Mouse (Mus musculus) left cerebral cortex, adult 9 months (tissue): Measurements from ENCODE around the gene Cst8.
"Not testable (repeated sequence)": the region's sequence is repeated elsewhere in the genome, so short reads cannot be mapped to it uniquely, and the experiment has no call there.

Experiments
- DNase-seq, 2 experiments: peaks; one replicate each; pipeline ENCODE4 v3.0.0; 2022; ENCODE audit warnings: low spot score in 2 of 2

Cst8 gene

DNA sequence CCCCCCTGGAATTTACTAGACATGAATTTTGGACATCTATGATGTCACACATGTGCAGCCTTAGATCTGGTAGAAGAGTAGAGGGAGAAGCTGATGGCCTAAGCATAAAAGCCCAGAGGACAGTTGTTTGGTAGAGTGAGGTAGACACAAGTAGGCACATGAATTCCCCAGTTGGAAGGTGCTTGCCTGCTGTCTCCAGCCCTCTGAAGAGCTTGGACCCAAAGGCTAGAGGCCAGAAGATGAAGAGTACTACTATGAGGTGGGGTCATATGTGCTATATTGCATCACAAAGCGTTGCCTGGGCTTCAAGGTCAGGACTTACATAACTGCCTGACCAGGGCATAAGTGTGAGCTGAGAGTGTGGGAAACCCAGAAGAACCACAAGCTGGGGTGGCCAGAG, at the start of gene Cst8:
TSS of gene Cst8 (plus strand) at position 301 of the 400 bp plus-strand sequence.
- no peak for DNase-seq

DNA sequence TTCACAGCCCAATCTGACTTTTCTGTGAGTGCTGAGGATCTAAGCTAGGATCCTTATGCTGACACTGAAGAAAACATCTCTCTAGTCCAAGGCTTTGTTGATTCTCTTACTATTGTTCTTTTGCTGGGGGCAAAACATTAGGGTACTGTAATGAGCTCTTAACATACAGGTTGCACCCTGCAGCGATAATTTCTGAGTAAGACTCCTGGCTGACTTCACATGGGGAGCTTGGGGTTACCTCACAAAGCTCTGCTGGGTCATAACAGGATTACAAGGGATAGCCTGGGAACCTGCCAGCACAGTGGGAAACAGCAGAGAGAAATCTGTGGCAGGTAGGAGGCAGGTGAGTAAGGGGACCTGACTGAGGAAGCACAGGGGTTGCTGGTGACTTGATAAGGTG, 48.5 kb upstream of the Cst8 start, which contains the start of gene Cstl1:
TSS of gene Cstl1 (plus strand) at position 301 of the 400 bp plus-strand sequence.
- DNase-seq: no peak

DNA sequence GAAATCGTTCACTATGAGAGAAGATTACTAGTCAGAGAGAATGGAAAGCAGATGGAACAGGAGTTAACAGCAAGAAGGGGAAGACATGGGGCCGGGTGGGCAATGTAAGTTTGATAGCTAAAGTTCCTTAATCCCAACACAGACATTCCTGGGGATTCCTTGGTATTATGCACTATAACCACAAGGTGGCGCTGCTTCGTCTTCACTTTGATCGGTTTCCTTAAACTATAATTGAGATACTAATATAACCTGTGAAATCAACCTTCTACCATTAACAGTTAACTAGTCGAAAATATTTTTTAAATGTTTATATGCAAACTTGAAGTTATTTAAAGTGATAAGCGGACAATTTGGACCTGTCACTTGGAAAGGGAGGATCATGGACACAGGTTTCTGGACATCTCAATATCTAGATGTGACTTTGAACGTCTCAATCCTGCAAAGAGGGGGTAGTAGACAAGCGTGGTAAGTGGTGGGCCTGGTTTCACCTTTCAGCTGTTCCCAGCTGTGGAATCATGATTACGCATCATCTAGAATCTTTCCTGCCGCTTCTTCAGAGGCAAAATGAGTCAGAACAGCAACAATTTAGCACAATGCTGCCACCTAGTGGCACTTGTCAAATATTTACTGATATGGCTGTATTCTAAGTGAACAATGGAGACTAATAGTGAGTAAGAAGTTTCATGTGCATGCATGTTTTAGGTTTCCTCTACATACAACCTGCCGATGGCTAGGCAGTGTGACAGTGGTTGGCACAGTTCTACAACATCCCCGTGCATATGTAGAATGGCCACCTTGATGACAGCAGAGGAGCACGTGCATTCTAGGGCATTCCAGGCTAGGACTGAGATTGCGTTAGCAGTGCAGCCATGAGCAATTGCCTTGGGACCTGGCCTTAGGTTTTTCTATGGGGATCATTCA, 46.4 kb upstream of the Cst8 start:
- peak; percentile 60 to 82 for DNase-seq

DNA sequence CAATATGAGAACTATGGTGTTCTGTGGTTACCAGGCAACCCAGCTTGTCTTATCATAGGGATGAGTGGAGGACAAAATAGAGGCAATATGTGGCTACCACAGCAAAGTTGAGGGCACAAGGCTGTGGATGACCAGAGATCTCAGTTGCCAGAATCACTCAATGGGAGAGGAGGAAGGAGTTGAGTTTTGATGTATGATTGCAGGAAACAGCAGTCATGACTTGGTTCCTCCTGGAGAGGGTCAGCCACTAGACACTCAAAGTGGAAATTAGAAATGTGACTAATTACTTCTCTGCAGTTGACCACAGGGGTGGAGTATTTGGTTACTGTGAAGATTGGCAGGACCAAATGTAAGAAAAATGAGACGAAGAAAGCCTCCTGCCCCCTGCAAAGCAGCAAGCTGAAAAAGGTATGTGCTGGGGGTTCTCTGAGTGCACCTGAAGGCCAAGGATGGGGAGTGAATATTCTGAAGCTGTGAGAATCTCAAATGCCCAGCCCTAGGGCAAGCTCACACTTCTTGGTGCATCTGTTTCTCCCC, 44.2 kb upstream of the Cst8 start:
- no peak for DNase-seq

GRCm38 (mm10) chr2:148763648-148764388, 34.8 kb upstream of the Cst8 start:
- no peak for DNase-seq

- DNase-seq: not testable (repeated sequence)
These were observed 27.2 kb upstream of the Cst8 start, which contains the start of gene Cst11 for GRCm38 (mm10) chr2:148771397-148771796. TSS of gene Cst11 (minus strand) at chr2:148771497.

GRCm38 (mm10) chr2:148781709-148782108, 16.9 kb upstream of the Cst8 start, which contains the start of gene 8030411F24Rik:
TSS of gene 8030411F24Rik (plus strand) at chr2:148782009.
- DNase-seq: no peak

GRCm38 (mm10) chr2:148789142-148789541, 9.4 kb upstream of the Cst8 start, which contains the start of gene Cst12:
TSS of gene Cst12 (plus strand) at chr2:148789361.
- peak in 1 of 2 experiments; percentile 6 for DNase-seq

DNA sequence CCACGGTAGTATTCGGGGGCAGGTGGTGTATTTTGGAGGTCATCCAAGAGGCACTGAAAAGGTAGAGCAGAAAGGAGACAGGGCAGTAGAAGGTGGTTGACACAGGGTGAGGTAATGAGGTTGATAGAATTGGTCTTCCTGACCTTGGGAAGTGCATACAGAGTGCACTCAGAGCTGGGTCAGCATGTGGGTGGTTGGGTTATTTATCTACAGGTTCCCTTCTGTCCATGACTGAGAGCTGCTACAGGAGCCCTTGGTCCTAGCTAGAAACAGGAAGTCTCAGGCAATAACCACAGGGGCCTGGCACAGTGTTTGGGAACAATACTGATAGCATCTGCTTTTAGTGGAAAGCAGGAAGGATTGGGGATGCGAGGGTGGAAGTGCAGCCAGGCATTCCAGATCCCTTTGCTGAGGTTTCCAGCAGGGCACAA, 2.9 kb downstream of the Cst8 start:
- DNase-seq: no peak

DNA sequence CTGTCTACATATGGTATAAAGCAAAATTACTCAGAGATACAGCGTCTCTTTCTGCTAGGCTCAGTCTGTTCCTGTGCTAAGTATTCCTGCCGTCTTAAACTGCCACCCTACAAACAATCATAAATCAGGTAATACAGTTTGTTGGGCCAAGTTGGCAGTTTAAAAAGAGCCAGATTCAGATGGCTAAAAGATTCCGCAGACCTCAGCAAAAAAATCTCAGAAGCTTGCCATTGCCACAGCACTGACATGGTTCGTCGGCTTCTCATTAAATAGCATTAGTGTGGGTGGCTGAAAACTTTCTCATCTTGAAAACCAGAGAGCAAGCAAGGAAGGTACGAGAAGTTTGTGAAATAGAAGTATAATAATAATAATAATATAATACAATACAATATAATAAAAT, 8.1 kb downstream of the Cst8 start:
- no peak for DNase-seq

- no peak for DNase-seq
These were observed 21.3 kb downstream of the Cst8 start, which contains the start of gene Cst13 for GRCm38 (mm10) chr2:148819909-148820308. TSS of gene Cst13 (plus strand) at chr2:148820081.

GRCm38 (mm10) chr2:148825986-148826385, 27.4 kb downstream of the Cst8 start:
- no peak for DNase-seq

GRCm38 (mm10) chr2:148834912-148835311, 36.3 kb downstream of the Cst8 start, which contains the start of gene Cst9:
TSS of gene Cst9 (plus strand) at chr2:148835147.
- no peak for DNase-seq

- DNase-seq: no peak
These were observed 39.6 kb downstream of the Cst8 start for GRCm38 (mm10) chr2:148838075-148838777.

- no peak for DNase-seq
These were observed 40.6 kb downstream of the Cst8 start for GRCm38 (mm10) chr2:148839224-148839623.

DNA sequence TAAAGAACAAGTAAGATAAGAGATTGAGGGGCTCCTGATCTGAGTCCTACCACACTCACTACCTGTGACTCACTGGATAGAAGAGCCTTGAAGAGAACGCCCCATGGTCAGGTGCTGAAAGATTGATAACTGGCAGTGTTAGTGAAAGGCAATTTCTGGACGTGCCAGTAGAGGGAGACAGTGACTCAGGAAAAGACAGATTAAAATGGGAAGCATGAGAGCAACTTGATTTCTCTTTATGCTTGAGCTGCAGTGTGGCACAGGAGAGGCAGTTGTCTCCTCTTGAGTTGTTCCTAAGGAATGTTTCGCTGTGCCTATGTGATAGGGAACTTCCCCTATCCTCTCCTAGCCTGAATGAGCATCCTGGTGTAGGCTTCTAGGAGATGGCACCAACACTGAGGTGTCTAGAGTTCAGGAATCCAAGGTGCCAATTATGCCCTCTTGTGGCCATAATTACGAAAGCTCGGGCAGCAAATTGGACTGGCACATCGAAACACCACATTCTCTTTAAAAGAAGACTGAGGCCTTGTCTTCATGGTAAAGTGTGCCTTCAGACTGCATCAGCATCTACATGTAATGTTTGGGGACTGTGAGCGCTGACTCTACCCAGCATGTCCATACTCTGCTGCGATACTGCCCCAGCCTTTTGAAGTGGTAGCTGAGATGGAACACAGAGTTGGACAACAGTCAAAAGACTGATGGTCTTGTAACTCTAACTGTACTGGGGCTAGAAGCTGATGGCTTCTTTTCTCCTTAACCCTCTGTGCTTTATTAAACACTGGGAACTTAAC, 52.7 kb downstream of the Cst8 start:
- peak; percentile 42 to 93 for DNase-seq
